Mouse (Mus musculus) NIH3T3 (cell line): ENCODE data around the gene Fgf22.

ENCODE experiments used
- DNase-seq: peaks from one replicate; pipeline ENCODE4 v3.0.0-alpha.2; 2012; ENCODE audit warnings: low read depth

Gene Fgf22

GRCm38 (mm10) chr10:79793051-79793737 is 38.3 kb downstream of the Fgf22 start, which contains the start of gene Palm:
Gene Palm (plus strand): TSS chr10:79793572.
- DNase-seq = peak; percentile 93

GRCm38 (mm10) chr10:79793738-79794490 is 39.0 kb downstream of the Fgf22 start:
- peak; percentile 53 for DNase-seq

DNA sequence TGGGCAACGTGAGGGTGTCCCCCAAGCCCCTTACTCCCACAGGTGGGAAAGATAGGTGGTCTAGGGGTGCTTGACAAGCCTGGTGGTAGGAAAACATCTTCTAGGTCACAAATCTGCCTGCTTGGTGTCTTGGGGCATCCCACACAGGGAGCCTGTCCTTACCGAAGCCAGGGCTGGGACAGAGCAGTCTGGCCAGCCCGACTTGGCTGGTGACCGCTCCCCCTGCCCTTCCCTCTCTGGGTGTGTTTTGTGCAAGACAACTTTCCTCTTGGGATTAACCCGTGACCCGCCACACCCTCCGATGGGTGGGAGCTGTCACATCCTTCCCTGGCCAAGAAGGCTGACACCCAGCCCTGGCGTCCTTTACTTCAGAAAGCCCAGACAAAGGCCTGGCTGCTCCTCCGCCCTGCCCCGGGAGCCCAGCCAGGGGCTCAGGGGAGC is 39.6 kb downstream of the Fgf22 start:
- peak; percentile 47 for DNase-seq

GRCm38 (mm10) chr10:79795905-79796304 is 41.0 kb downstream of the Fgf22 start:
- no peak for DNase-seq

DNA sequence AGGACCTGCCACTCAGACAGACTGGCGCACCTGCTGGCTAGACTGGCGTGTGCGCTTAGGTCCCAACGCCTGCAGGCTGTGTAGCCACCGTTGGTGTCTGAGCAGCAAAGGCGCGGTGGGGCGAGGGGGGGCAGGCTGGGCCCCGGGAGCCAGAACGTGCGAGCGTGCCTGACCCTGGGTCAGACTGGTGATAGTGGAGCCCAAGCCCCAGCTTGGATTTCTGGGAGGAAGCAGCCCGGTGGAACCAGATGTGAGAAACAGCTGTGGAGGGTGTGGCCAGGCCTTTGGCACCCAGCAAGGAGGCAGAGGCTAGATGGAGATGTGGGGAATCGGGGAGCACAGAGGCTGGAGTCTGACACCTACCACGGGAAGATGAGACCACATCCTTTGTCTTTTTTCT is 42.5 kb downstream of the Fgf22 start:
- DNase-seq = no peak

- DNase-seq = no peak
Measured at GRCm38 (mm10) chr10:79798289-79798928, 43.5 kb downstream of the Fgf22 start.

DNA sequence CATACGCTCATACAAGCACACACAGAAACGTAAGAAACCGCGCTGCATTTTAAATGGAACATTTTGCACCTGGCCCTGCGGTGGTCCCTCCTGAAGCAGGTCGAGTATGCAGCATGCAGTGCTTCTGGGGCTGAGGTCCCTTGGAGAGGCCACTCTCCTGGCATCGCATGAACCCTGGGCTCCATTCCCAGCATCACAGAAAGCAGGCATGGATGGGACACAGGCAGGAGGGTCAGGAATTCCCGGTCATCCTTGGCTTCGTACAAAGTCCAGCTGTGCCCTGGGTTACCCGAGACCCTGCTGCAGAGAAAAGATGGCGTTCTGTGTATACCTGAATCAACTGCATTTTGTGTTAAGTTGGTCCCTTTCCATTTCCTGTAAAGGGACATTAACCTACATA is 45.6 kb downstream of the Fgf22 start:
- no peak for DNase-seq

- DNase-seq = peak; percentile 60
Measured at GRCm38 (mm10) chr10:79801837-79802236, 47.0 kb downstream of the Fgf22 start.

- peak; percentile 90 for DNase-seq
Measured at GRCm38 (mm10) chr10:79802331-79802971, 47.6 kb downstream of the Fgf22 start.

DNA sequence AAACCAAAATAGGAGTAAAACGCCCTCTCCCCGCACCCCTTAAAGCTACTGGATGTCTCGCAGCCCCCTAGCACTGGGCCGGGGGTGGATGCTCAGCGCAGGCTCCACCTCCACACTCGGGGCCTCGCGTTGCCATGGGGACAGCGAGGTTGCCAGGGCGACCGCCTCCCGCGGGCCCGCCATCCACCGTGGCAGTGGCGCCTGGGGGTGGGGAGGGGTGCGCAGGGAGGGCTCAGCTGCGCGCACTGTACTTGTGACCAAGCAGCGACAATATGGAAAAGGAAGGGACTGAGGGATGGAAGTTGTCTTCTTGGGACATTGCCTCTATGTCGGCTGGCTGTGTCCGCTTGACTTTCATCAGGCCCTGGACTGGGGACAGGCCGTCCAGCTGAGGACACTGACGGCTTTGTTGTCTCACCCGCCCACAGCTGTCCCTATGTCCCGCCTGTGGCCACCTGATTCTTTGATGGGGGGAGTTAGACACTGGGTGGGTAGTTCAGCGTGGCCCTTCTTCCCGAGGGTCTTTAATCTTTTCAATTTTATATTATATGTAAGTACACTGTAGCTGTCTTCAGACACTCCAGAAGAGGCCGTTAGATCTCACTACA is 48.9 kb downstream of the Fgf22 start:
- DNase-seq = no peak

- DNase-seq = no peak
Measured at GRCm38 (mm10) chr10:79805636-79806035, 50.8 kb downstream of the Fgf22 start.

DNA sequence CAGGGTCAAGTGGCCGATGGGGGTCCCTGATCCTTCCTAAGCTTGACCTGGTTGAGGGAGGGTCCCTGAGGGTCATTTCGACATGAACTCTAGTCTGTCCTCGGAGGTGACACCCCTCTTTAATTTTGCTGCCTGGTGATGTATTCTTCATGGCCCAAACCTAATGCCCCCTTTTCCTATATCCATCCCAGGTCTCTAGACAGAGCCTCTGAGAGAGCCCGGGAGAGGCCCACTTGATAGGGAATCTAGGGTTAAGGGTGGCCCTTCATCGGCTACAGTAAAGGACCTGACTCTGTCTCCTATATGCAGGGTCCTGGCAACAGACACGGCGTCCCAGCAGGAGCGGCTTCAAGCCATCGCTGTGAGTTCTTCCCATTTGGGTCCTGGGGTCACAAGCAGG is 51.5 kb downstream of the Fgf22 start:
- no peak for DNase-seq

GRCm38 (mm10) chr10:79806972-79807371 is 52.1 kb downstream of the Fgf22 start:
- peak; percentile 35 for DNase-seq

DNA sequence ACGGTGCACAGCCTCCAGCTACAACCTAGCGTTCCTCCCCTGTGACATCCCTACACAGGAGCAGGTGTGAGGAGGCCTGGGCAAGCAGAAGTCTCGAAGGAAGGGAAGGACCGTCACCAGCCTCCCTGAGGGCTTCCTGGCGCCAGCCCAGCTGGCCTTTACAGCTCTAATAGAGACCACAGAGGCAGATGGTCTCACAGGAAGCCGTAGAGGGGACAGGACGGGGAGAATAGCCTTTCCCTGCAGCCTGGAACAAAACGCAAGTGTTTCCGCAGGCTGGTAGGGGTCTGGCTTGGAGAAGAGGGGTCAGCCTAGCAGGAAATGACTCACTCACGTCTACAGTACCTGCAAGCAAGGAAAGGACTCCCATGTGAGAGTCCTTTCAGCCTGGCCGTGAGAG is 53.0 kb downstream of the Fgf22 start:
- DNase-seq = no peak
